Mouse (Mus musculus) gastrocnemius, adult 2 months (tissue): Measurements from ENCODE around the gene Vax2. TPM values are rescaled to one million over a fixed set of nuclear protein-coding genes. Genes with fewer than 3 reads are reported as not detected.

ENCODE experiments used
- DNase-seq: peaks from one replicate; pipeline ENCODE4 v3.0.0; 2022
- H3K27ac ChIP-seq: fragments of 200-600 bp; 2 replicates; pipeline ENCODE4 v1.8.1; 2022; ENCODE audit warnings: mild to moderate bottlenecking
- H3K4me3 ChIP-seq: fragments of 200-600 bp; 2 replicates; pipeline ENCODE4 v1.8.1; 2022; ENCODE audit warnings: mild to moderate bottlenecking, moderate library complexity
- CTCF ChIP-seq: fragments of 200-600 bp; IDR thresholded peaks from 2 replicates; pipeline ENCODE4 v1.8.1; 2022; ENCODE audit warnings: antibody characterized with exemption, mild to moderate bottlenecking, moderate library complexity
- intact Hi-C: fragments of 180-260 bp; cut with DNase I; formaldehyde crosslinking; loops from one replicate; pipeline ENCODE4 v1.15.1; 2025
- long read RNA-seq, 2 experiments: library from polyadenylated mRNA; stranded (forward); transcript quantifications; one replicate each; pipeline ENCODE4 v2.0.0; 2021
- total RNA-seq, 2 experiments: library from RNA; stranded (reverse); gene quantifications; 2 replicates each; pipeline ENCODE4 v1.2.3; 2021

Vax2 gene
- not detected for total RNA-seq
- long read RNA-seq, experiment 1 = 0 reads
- long read RNA-seq, experiment 2 = 0 reads

- intact Hi-C loops = no loop called here
- no peak within 1 kb of the TSS for H3K27ac ChIP-seq
- TF ChIP-seq CTCF = no peak
- peak within 1 kb of the TSS; percentile 71 for H3K4me3 ChIP-seq
- DNase-seq = peak; percentile 85
Measured at GRCm38 (mm10) chr6:83711067-83711675, at the start of gene Vax2. Gene Vax2, plus strand, starts transcription at chr6:83711264.

- intact Hi-C loops = no loop called here
Measured at GRCm38 (mm10) chr6:83665009-83665408, 46.1 kb upstream of the Vax2 start.

GRCm38 (mm10) chr6:83673395-83673794 is 37.7 kb upstream of the Vax2 start:
- H3K27ac ChIP-seq = no peak overlapping the region
- TF ChIP-seq CTCF = peak; percentile 74
- no peak overlapping the region for H3K4me3 ChIP-seq
- DNase-seq = peak; percentile 68
- intact Hi-C loops = loop anchor here (1.0 kb wide), 1 partner anchor 90 kb away; no protein-coding TSS in a partner anchor

More at GRCm38 (mm10) chr6:83665009-83665408, 46.1 kb upstream of the Vax2 start:
- Histone ChIP-seq H3K27ac (no peak overlapping the region), H3K4me3 (no peak overlapping the region)
- no peak for DNase-seq
- TF ChIP-seq CTCF = no peak

- DNase-seq = no peak
- intact Hi-C loops = no loop called here
- Histone ChIP-seq H3K4me3 (no peak within 1 kb of the TSS), H3K27ac (no peak within 1 kb of the TSS)
- TF ChIP-seq CTCF = no peak
Measured at GRCm38 (mm10) chr6:83677757-83678156, 33.3 kb upstream of the Vax2 start, which contains the start of gene Cd207. Gene Cd207, minus strand, starts transcription at chr6:83677857.

- no peak overlapping the region for H3K4me3 ChIP-seq
- intact Hi-C loops = no loop called here
- H3K27ac ChIP-seq = no peak overlapping the region
- no peak for TF ChIP-seq CTCF
- no peak for DNase-seq
Measured at GRCm38 (mm10) chr6:83689374-83689773, 21.7 kb upstream of the Vax2 start.

- intact Hi-C loops = no loop called here
- peak; percentile 83 for TF ChIP-seq CTCF
Measured at GRCm38 (mm10) chr6:83690277-83690676, 20.8 kb upstream of the Vax2 start.

GRCm38 (mm10) chr6:83690936-83691335 is 20.1 kb upstream of the Vax2 start:
- intact Hi-C loops = no loop called here
- DNase-seq = no peak
- Histone ChIP-seq H3K4me3 (no peak overlapping the region), H3K27ac (no peak overlapping the region)
- TF ChIP-seq CTCF = no peak

More at GRCm38 (mm10) chr6:83690277-83690676, 20.8 kb upstream of the Vax2 start:
- peak; percentile 38 for DNase-seq
- no peak overlapping the region for H3K4me3 ChIP-seq
- no peak overlapping the region for H3K27ac ChIP-seq

GRCm38 (mm10) chr6:83692962-83693361 is 18.1 kb upstream of the Vax2 start:
- H3K27ac ChIP-seq = no peak overlapping the region
- intact Hi-C loops = no loop called here

GRCm38 (mm10) chr6:83693835-83694234 is 17.2 kb upstream of the Vax2 start:
- Histone ChIP-seq H3K4me3 (no peak overlapping the region), H3K27ac (no peak overlapping the region)
- peak; percentile 81 for TF ChIP-seq CTCF
- intact Hi-C loops = loop anchor here (1.0 kb wide), 1 partner anchor 37 kb away; no protein-coding TSS in a partner anchor
- DNase-seq = peak; percentile 45

More at GRCm38 (mm10) chr6:83692962-83693361, 18.1 kb upstream of the Vax2 start:
- H3K4me3 ChIP-seq = no peak overlapping the region
- no peak for TF ChIP-seq CTCF
- no peak for DNase-seq

GRCm38 (mm10) chr6:83695731-83696130 is 15.3 kb upstream of the Vax2 start:
- H3K4me3 ChIP-seq = no peak overlapping the region
- no peak overlapping the region for H3K27ac ChIP-seq
- DNase-seq = no peak
- intact Hi-C loops = no loop called here
- TF ChIP-seq CTCF = no peak

- no peak for TF ChIP-seq CTCF
- intact Hi-C loops = no loop called here
- no peak for DNase-seq
- no peak overlapping the region for H3K27ac ChIP-seq
- no peak overlapping the region for H3K4me3 ChIP-seq
Measured at GRCm38 (mm10) chr6:83696684-83697083, 14.4 kb upstream of the Vax2 start.

GRCm38 (mm10) chr6:83697932-83698331 is 13.1 kb upstream of the Vax2 start:
- Histone ChIP-seq H3K4me3 (no peak overlapping the region), H3K27ac (no peak overlapping the region)
- no peak for TF ChIP-seq CTCF
- DNase-seq = no peak
- intact Hi-C loops = no loop called here

GRCm38 (mm10) chr6:83699971-83700370 is 11.1 kb upstream of the Vax2 start:
- Histone ChIP-seq H3K27ac (no peak overlapping the region), H3K4me3 (no peak overlapping the region)
- intact Hi-C loops = no loop called here
- TF ChIP-seq CTCF = no peak
- DNase-seq = no peak

- no peak for TF ChIP-seq CTCF
- no peak for DNase-seq
- Histone ChIP-seq H3K4me3 (no peak overlapping the region), H3K27ac (no peak overlapping the region)
- intact Hi-C loops = no loop called here
Measured at GRCm38 (mm10) chr6:83701001-83701400, 10.1 kb upstream of the Vax2 start.
